Mouse (Mus musculus) midbrain, embryonic 16.5 days (tissue): ENCODE data around the gene Gpr173. TPM values are rescaled to one million over a fixed set of nuclear protein-coding genes. Genes with fewer than 3 reads are reported as not detected.
A peak's percentile ranks its signal among the peaks of the same experiment; 100 is the strongest.

Source experiments
- ATAC-seq: fragments of 200-750 bp; cut with Nextera tagmentation; 2 replicates; pipeline ENCODE4 v1.8.0; 2017; ENCODE audit warnings: moderate TSS enrichment
- H3K27ac ChIP-seq: fragments of 300-500 bp; sonication (generic); 2 replicates; pipeline ENCODE4 v1.5.1; 2014; ENCODE audit warnings: mild to moderate bottlenecking, low read length, mixed read lengths
- H3K27me3 ChIP-seq: fragments of 300-500 bp; sonication (generic); 2 replicates; pipeline ENCODE4 v1.6.1; 2014; ENCODE audit warnings: low read depth, low read length, mixed read lengths; ENCODE audit not compliant: control insufficient read depth, insufficient read depth
- H3K36me3 ChIP-seq: fragments of 300-500 bp; sonication (generic); 2 replicates; pipeline ENCODE4 v1.6.1; 2014; ENCODE audit warnings: mild to moderate bottlenecking, low read length, moderate library complexity, mixed read lengths; ENCODE audit not compliant: control insufficient read depth, insufficient read depth
- H3K4me1 ChIP-seq: fragments of 300-500 bp; sonication (generic); 2 replicates; pipeline ENCODE4 v1.6.1; 2014; ENCODE audit warnings: mild to moderate bottlenecking, low read length, mixed read lengths; ENCODE audit not compliant: control insufficient read depth, insufficient read depth
- H3K4me2 ChIP-seq: fragments of 300-500 bp; sonication (generic); 2 replicates; pipeline ENCODE4 v1.6.1; 2014; ENCODE audit warnings: mild to moderate bottlenecking, low read length, mixed read lengths
- H3K4me3 ChIP-seq: fragments of 300-500 bp; sonication (generic); 2 replicates; pipeline ENCODE4 v1.5.1; 2014; ENCODE audit warnings: low read depth, mild to moderate bottlenecking, low read length, moderate library complexity, mixed read lengths
- H3K9ac ChIP-seq: fragments of 300-500 bp; sonication (generic); 2 replicates; pipeline ENCODE4 v1.6.1; 2014; ENCODE audit warnings: low read depth, low read length, mixed read lengths
- H3K9me3 ChIP-seq: fragments of 300-500 bp; sonication (generic); replicated peaks from 2 replicates; pipeline ENCODE4 v1.6.1; 2014; ENCODE audit warnings: mild to moderate bottlenecking, low read length, mixed read lengths; ENCODE audit not compliant: control insufficient read depth, poor library complexity, severe bottlenecking
- WGBS: fragments of 180-500 bp; shearing (Covaris S2); extraction: QIAGEN DNeasy Blood & Tissue Kit; methylation state at CpG from one replicate; pipeline ENCODE4 v1.1.7; 2014; 5-methylcytosine and 5-hydroxymethylcytosine counted together
- polyA plus RNA-seq: library from polyadenylated mRNA; unstranded; fragments of >200 nt; fragmentation: Nextera tagmentation; extraction: Ambion mirVana; gene quantifications from 2 replicates; pipeline ENCODE4 v1.2.1, GENCODE M21; 2015

Gene Gpr173
- polyA plus RNA-seq, 1 experiment from 2014 or later = 12.3 TPM

- no peak overlapping the region for H3K4me3 ChIP-seq
- no peaks in the 10 kb centered on the region for H3K36me3 ChIP-seq
- WGBS = 90% methylated on average over 4 of the region's 4 CpGs
- H3K27ac ChIP-seq = no peak overlapping the region
- H3K4me1 ChIP-seq = peaks cover 2% of the 10 kb centered on the region; the same call in 1 of the 2 replicates
- no peaks in the 10 kb centered on the region for H3K9me3 ChIP-seq
- no peak overlapping the region for H3K4me2 ChIP-seq
- ATAC-seq = no peak
- H3K27me3 ChIP-seq = peaks cover 3% of the 10 kb centered on the region
- no peak overlapping the region for H3K9ac ChIP-seq
Measured at GRCm38 (mm10) chrX:152320535-152320934, 48.0 kb downstream of the Gpr173 start.

GRCm38 (mm10) chrX:152307942-152308341, 60.6 kb downstream of the Gpr173 start:
- Histone ChIP-seq H3K4me3 (no peak overlapping the region), H3K4me1 (no peaks in the 10 kb centered on the region), H3K9me3 (no peaks in the 10 kb centered on the region), H3K4me2 (no peak overlapping the region), H3K36me3 (no peaks in the 10 kb centered on the region; the same call in 1 of the 2 replicates), H3K27ac (no peak overlapping the region), H3K9ac (no peak overlapping the region), H3K27me3 (peaks cover 6% of the 10 kb centered on the region; the same call in 1 of the 2 replicates)
- 59% methylated on average over 2 of the region's 2 CpGs for WGBS
- peak; percentile 68; the same call in 1 of the 2 replicates for ATAC-seq

DNA sequence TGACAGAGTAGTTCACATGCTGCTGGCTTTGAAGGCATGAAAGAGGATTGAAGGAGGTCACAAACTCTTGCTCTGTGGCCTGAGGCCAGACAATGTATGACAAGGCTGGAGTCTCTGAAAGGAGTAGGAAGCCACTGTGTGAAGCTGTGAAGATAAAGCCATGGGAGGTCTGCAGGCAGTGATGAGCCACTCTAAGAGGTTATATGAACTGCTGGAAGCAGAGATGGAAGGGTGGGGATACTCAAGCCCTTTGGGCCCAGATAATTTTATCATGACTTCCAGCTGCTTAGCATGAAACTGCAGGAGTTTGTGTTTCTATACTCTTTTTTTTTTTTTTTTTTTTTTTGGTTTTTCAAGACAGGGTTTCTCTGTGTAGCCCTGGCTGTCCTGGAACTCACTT, 61.1 kb downstream of the Gpr173 start:
- Histone ChIP-seq H3K4me1 (no peaks in the 10 kb centered on the region), H3K36me3 (no peaks in the 10 kb centered on the region; the same call in 1 of the 2 replicates), H3K4me3 (no peak overlapping the region), H3K4me2 (no peak overlapping the region), H3K27ac (no peak overlapping the region), H3K9ac (no peak overlapping the region), H3K9me3 (no peaks in the 10 kb centered on the region), H3K27me3 (peaks cover 6% of the 10 kb centered on the region; the same call in 1 of the 2 replicates)
- ATAC-seq = no peak

GRCm38 (mm10) chrX:152306224-152306623, 62.3 kb downstream of the Gpr173 start:
- Histone ChIP-seq H3K27me3 (peaks cover 6% of the 10 kb centered on the region), H3K36me3 (no peaks in the 10 kb centered on the region; the same call in 1 of the 2 replicates), H3K4me1 (no peaks in the 10 kb centered on the region), H3K27ac (no peak overlapping the region), H3K4me2 (no peak overlapping the region), H3K4me3 (no peak overlapping the region), H3K9ac (no peak overlapping the region), H3K9me3 (no peaks in the 10 kb centered on the region)
- ATAC-seq = no peak
- WGBS = 58% methylated on average over 2 of the region's 2 CpGs

Other genes starting within 250 kb of the Gpr173 start
- 4.9 and 5.1 TPM in 2 replicates for gene Iqsec2, start 224.4 kb downstream of the Gpr173 start, polyA plus RNA-seq
- 33.4 and 36.6 TPM in 2 replicates for gene Kdm5c, start 135.7 kb downstream of the Gpr173 start, polyA plus RNA-seq
- gene Kantr, start 41.2 kb downstream of the Gpr173 start, polyA plus RNA-seq = 44.1 TPM in 2 replicates
- 60.5 and 64.1 TPM in 2 replicates for gene Tspyl2, start 26.3 kb downstream of the Gpr173 start, polyA plus RNA-seq
- gene Cldn34a, start 194.6 kb upstream of the Gpr173 start, polyA plus RNA-seq = not detected in 2 replicates